ENCODE assay signal across 7 mouse cellular contexts in genomic region chr8:61686340-61686739, GRCm38 (mm10).
DNase-seq lines count a peak whose midpoint lies in the region; ATAC-seq and TF ChIP-seq lines count a peak whose summit lies in the region.

No protein-coding gene starts in this region.

- in situ Hi-C loops in Patski (cut with MboI; ENCODE audit: low pct_unique_long_range_greater_than_20kb): loop anchor here (5.0 kb wide), 1 partner anchor 149 kb away; no protein-coding TSS in a partner anchor

- TF ChIP-seq POLR2A in lung, adult 2 months (IDR thresholded peaks at IDR 0.05; ENCODE audit: borderline replicate concordance, extremely low read depth, low read depth, low read length): no peak

- POLR2A ChIA-PET in Patski (lab: Charles Lee): interaction anchor here (1.5 kb wide), 1 partner anchor 16 kb away, joined by 3 read pairs; no protein-coding TSS in a partner anchor

- no peak overlapping the region for H3K27ac ChIP-seq in layer of hippocampus, adult 2 months

- no peaks in the 10 kb centered on the region for H3K4me1 ChIP-seq in lung, adult 2 months (ENCODE audit: control insufficient read depth, insufficient read depth, low read length)

- no peak overlapping the region for H3K4me3 ChIP-seq in layer of hippocampus, adult 2 months
- H3K4me3 ChIP-seq in lung, adult 2 months (replicated peaks; ENCODE audit: extremely low read depth, low read depth, low read length): no peak overlapping the region

- peak in 1 of 2 experiments; percentile 12 for DNase-seq in layer of hippocampus, adult 2 months (ENCODE audit: low spot score in 2 of 2)
- DNase-seq in layer of hippocampus, adult 9-10 months (ENCODE audit: low spot score): no peak
- DNase-seq in Patski (ENCODE audit: low read depth, low spot score): no peak
- peak; percentile 35 for DNase-seq in brain, adult 2 months (ENCODE audit: low read depth, low spot score)
- DNase-seq in lung, adult 2 months: peak; percentile 17
- no peak for DNase-seq in cerebellum, adult 11 months
- DNase-seq in urinary bladder, adult 2 months (ENCODE audit: low spot score): no peak

- TF ChIP-seq CTCF in layer of hippocampus, adult 2 months (conservative IDR thresholded peaks at IDR 0.05): peak; percentile 68
- TF ChIP-seq CTCF in Patski (IDR thresholded peaks at IDR 0.05): peak; percentile 73
- TF ChIP-seq CTCF in lung, adult 2 months (IDR thresholded peaks at IDR 0.05; ENCODE audit: insufficient read depth, low read length): peak; percentile 46

- no peaks in the 10 kb centered on the region for H3K27me3 ChIP-seq in Patski

- ATAC-seq in Patski: peak; percentile 51

- CTCF ChIA-PET in Patski (lab: Charles Lee): interaction anchor here (1.2 to 2.7 kb wide), 3 partner anchors 12 to 188 kb away, joined by 3 to 8 read pairs (median 5); no protein-coding TSS in a partner anchor

Comparison
In these comparisons a context has a peak if more than half of its experiments do, and no peak if none do; other contexts are left out.
1. DNase-seq: peak in brain, adult 2 months (single experiment) and lung, adult 2 months (single experiment); none in layer of hippocampus, adult 9-10 months (single experiment), Patski (single experiment), cerebellum, adult 11 months (single experiment) and urinary bladder, adult 2 months (single experiment).
2. Peak in every context shown above with its lines, with median percentiles within 50 percentile points of each other: CTCF ChIP-seq.